Mouse (Mus musculus) kidney, adult 2 months (tissue): ENCODE measurements around the gene Plpp4. TPM values are rescaled to one million over a fixed set of nuclear protein-coding genes. Genes with fewer than 3 reads are reported as not detected.

Experiments used
- DNase-seq: peaks from one replicate; pipeline ENCODE4 v3.0.0; 2021
- H3K27ac ChIP-seq: fragments of 200-500 bp; 2 replicates; pipeline ENCODE4 v1.5.1; 2012; ENCODE audit warnings: low read depth, low read length, control low read depth, inconsistent platforms; ENCODE audit not compliant: insufficient read depth
- H3K27me3 ChIP-seq: fragments of 200-500 bp; replicated peaks from 2 replicates; pipeline ENCODE4 v1.6.1; 2012; ENCODE audit warnings: mild to moderate bottlenecking, moderate library complexity, low read length, inconsistent platforms; ENCODE audit not compliant: control insufficient read depth, insufficient read depth
- H3K36me3 ChIP-seq: fragments of 200-500 bp; 2 replicates; pipeline ENCODE4 v1.6.1; 2012; ENCODE audit warnings: mild to moderate bottlenecking, moderate library complexity, low read length, inconsistent platforms; ENCODE audit not compliant: control insufficient read depth, insufficient read depth
- H3K4me1 ChIP-seq: fragments of 200-500 bp; 2 replicates; pipeline ENCODE4 v1.6.1; 2011; ENCODE audit warnings: low read length; ENCODE audit not compliant: control insufficient read depth, insufficient read depth
- H3K4me3 ChIP-seq: fragments of 200-500 bp; 2 replicates; pipeline ENCODE4 v1.5.1; 2011; ENCODE audit warnings: mild to moderate bottlenecking, low read depth, low read length, control low read depth; ENCODE audit not compliant: insufficient read depth
- CTCF ChIP-seq: fragments of 200-500 bp; conservative IDR thresholded peaks from 2 replicates; pipeline ENCODE4 v1.5.1; 2011; ENCODE audit warnings: low read depth, mild to moderate bottlenecking, control low read depth, low read length, moderate library complexity, mixed read lengths; ENCODE audit not compliant: insufficient read depth, insufficient read length
- POLR2A ChIP-seq: fragments of 200-500 bp; IDR thresholded peaks from one replicate; pipeline ENCODE4 v1.6.1; 2011; ENCODE audit warnings: low read depth, low read length, control low read depth
- WGBS: fragments of 180-500 bp; shearing (Covaris S2); methylation state at CpG from one replicate; pipeline ENCODE4 v1.1.7; 2018; 5-methylcytosine and 5-hydroxymethylcytosine counted together
- polyA plus RNA-seq: library from polyadenylated mRNA; depleted of rRNA; stranded (reverse); fragments of >200 nt; gene quantifications from 2 replicates; pipeline ENCODE4 v1.2.3, GENCODE M21; 2012

Gene Plpp4
- polyA plus RNA-seq, 1 experiment: 0.27 TPM

GRCm38 (mm10) chr7:129301622-129302021, 44.8 kb downstream of the Plpp4 start:
- Histone ChIP-seq H3K27ac (no peak overlapping the region), H3K4me3 (no peak overlapping the region), H3K4me1 (no peaks in the 10 kb centered on the region), H3K36me3 (no peaks in the 10 kb centered on the region), H3K27me3 (no peaks in the 10 kb centered on the region)
- no peak for DNase-seq
- 89% methylated on average over 5 of the region's 5 CpGs for WGBS
- TF ChIP-seq POLR2A: no peak
- TF ChIP-seq CTCF: no peak

GRCm38 (mm10) chr7:129303356-129303755, 46.5 kb downstream of the Plpp4 start:
- H3K27me3 ChIP-seq: no peaks in the 10 kb centered on the region
- no peaks in the 10 kb centered on the region for H3K4me1 ChIP-seq
- WGBS: 35% methylated on average over 4 of the region's 4 CpGs
- no peaks in the 10 kb centered on the region for H3K36me3 ChIP-seq
- no peak overlapping the region for H3K27ac ChIP-seq
- H3K4me3 ChIP-seq: no peak overlapping the region
- no peak for DNase-seq
- TF ChIP-seq POLR2A (no peak), CTCF (no peak)

- 26% methylated on average over 13 of the region's 13 CpGs for WGBS
- no peaks in the 10 kb centered on the region for H3K4me1 ChIP-seq
- no peak overlapping the region for H3K4me3 ChIP-seq
- H3K27ac ChIP-seq: no peak overlapping the region
- peak; percentile 12 for DNase-seq
- no peaks in the 10 kb centered on the region for H3K36me3 ChIP-seq
- no peak for TF ChIP-seq POLR2A
- TF ChIP-seq CTCF: peak; percentile 67
- no peaks in the 10 kb centered on the region for H3K27me3 ChIP-seq
These were observed 50.4 kb downstream of the Plpp4 start for GRCm38 (mm10) chr7:129307042-129307825.

- Histone ChIP-seq H3K27me3 (no peaks in the 10 kb centered on the region), H3K4me1 (no peaks in the 10 kb centered on the region)
- WGBS: 16% methylated on average over 6 of the region's 6 CpGs
These were observed 51.8 kb downstream of the Plpp4 start for GRCm38 (mm10) chr7:129308661-129309060.

GRCm38 (mm10) chr7:129312521-129312920, 55.7 kb downstream of the Plpp4 start:
- WGBS: 67% methylated on average over 6 of the region's 6 CpGs
- H3K4me3 ChIP-seq: no peak overlapping the region
- DNase-seq: no peak
- H3K4me1 ChIP-seq: no peaks in the 10 kb centered on the region
- no peak overlapping the region for H3K27ac ChIP-seq
- no peaks in the 10 kb centered on the region for H3K36me3 ChIP-seq
- no peaks in the 10 kb centered on the region for H3K27me3 ChIP-seq
- TF ChIP-seq POLR2A: no peak
- no peak for TF ChIP-seq CTCF

More at GRCm38 (mm10) chr7:129308661-129309060, 51.8 kb downstream of the Plpp4 start:
- H3K36me3 ChIP-seq: no peaks in the 10 kb centered on the region
- H3K4me3 ChIP-seq: no peak overlapping the region
- TF ChIP-seq POLR2A (no peak), CTCF (no peak)
- no peak overlapping the region for H3K27ac ChIP-seq
- DNase-seq: peak; percentile 14

- no peak for TF ChIP-seq POLR2A
- no peak for TF ChIP-seq CTCF
- no peaks in the 10 kb centered on the region for H3K36me3 ChIP-seq
- no peak overlapping the region for H3K4me3 ChIP-seq
- DNase-seq: no peak
- H3K4me1 ChIP-seq: no peaks in the 10 kb centered on the region
- no peak overlapping the region for H3K27ac ChIP-seq
- WGBS: 63% methylated on average over 2 of the region's 2 CpGs
- H3K27me3 ChIP-seq: no peaks in the 10 kb centered on the region
These were observed 57.1 kb downstream of the Plpp4 start for GRCm38 (mm10) chr7:129313969-129314368.

GRCm38 (mm10) chr7:129340096-129340495, 83.3 kb downstream of the Plpp4 start:
- Histone ChIP-seq H3K27me3 (no peaks in the 10 kb centered on the region), H3K36me3 (no peaks in the 10 kb centered on the region), H3K4me3 (no peak overlapping the region), H3K4me1 (no peaks in the 10 kb centered on the region), H3K27ac (no peak overlapping the region)
- TF ChIP-seq CTCF: no peak
- no peak for TF ChIP-seq POLR2A
- WGBS: 95% methylated on average over 3 of the region's 3 CpGs
- DNase-seq: no peak
